Mouse (Mus musculus): ENCODE measurements around the gene Abcb6.
A peak's percentile ranks its signal among the peaks of the same experiment; 100 is the strongest.

Abcb6 gene

DNA sequence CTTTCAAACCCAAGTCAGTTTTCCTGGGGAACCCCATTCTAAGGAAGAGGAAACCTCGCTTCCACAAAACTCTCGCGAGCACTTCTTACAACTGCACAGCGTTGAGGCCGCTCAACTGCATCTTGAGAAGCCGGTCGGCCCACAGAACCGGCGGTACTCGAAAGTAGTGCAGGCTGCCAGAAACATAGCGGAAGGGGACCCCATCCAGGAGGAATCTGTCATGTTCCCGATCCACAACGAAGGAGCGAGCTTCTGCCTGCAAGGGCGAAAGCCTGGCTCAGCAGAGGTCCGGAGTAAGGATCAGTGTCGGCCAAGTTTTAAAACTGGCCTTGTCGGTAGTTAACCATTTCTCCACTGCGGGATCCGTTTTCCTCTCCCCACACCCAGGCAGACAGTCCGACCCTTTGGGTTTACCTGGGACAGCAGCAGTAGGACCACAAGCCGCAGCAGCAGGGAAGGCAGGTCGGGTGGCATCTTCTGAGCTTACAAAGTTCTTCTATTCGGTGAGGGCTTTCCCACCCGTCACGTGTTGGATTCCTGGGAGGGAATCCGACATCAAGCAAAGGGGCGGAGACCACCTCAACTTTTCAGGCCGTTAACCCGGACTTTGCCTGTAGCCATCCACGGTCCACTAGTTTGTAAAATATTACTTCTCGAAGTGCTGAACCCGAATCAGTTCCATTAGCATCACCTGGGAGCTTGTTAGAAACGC lies 28.9 kb upstream of the Abcb6 start:
- DNase-seq (ENCODE audit: low read depth in 1 of 2, low spot score in 2 of 2), result peak in 1 of 2 experiments; percentile 31

DNA sequence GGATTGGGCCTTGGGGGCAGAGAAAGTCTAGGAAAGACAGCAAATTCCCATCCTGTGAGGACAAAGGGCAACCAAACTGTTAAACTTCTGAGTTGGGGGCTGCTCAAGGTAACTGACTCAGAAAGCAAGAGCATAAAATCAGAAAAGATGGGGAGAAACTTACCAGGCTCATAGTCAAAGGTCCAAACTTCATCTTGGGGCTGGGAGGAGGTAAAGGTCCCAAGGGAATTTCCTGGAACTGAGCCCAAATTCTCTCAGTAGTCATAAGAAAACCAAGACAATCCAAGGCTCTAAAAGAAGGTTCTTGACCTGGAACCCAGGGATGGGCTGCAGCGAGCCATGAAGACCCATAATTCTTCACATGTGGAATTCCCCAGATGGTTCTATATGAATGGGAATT lies 21.0 kb upstream of the Abcb6 start:
- DNase-seq (ENCODE audit: low read depth in 1 of 2, low spot score in 2 of 2), result no peak

DNA sequence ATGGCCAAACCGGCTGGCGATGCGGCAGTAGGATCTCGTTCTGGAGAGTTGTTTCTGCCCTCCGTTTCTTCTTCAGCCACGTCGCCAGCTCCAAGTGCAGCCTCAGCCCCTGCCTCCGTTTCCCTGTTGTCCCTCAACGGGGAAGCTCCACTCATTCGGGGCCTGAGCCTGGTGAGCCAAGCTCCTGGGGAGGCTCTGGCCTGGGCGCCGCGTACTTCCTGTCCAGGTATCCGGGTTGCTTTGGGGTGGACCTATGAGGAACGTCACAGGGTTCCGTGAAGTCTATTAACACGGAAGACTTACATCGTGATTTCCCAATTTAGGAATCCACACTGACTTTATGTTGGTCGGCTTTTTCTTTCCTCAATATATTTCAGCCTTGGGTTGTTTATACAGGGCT lies 12.3 kb upstream of the Abcb6 start:
- DNase-seq (ENCODE audit: low read depth in 1 of 2, low spot score in 2 of 2), result peak in 1 of 2 experiments; percentile 37

DNA sequence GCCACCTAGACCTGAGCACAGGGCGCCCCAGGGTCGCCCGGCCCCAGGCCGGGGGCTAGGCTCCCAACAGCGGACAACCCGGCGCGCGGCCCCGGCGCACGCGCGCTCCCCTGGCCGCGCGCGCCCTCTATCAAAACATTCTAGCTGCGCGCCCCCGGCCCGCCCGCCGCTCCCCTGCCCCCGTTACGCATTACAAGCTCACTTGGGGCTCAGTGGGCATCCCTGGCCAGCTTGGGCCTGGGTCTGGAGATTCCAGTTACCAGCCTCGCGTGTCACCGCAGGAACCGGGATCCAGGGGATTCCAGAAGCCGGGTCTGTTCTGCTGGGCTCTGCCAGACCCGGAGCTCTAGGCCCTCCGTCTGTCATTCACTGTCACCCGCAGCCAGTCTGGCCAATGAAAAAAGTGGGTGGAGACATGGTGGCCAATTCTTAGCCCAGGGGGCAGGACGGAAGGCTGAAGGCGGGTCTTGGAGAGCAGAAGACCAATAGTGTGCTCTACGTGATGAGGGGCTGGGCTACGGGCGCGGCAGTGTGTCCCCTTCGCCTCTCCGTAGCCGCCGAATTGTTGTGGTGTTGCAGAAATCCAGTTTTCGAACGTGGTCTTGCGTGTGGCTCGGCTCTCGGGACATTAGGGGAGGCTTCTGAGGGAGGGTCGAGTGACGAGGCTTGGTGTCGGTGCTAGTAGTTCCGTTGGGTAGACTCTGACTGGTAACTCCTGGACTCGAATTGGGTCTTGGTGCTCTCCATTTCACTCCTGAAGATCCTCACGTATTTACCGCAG lies 11.6 kb upstream of the Abcb6 start, which contains the start of the genes Ankzf1 and Atg9a:
Gene Ankzf1, plus strand, starts transcription at position 530 of the 781 bp plus-strand sequence.
Gene Atg9a, minus strand, starts transcription at position 575 of the 781 bp plus-strand sequence.
- peak; percentile 90 to 93 for DNase-seq (ENCODE audit: low read depth in 1 of 2, low spot score in 2 of 2)

DNA sequence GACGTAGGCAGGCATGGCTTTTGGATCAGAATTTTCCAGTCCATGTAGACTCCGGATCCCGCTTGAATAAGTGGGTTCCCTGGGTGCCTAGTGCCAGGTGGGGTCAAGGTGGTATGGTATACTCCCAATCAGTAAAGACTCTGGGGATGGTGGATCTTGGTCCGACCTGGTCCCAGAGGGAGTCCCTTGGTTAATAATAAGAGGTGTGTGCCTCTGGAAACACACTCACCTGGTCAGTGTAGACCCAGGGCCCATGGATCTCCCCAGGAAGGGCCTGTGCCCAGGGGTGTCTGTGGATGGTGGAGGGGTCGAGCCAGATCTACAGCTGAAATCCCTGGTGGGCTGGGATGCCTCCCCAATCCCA lies 11.0 kb upstream of the Abcb6 start:
- DNase-seq (ENCODE audit: low read depth in 1 of 2, low spot score in 2 of 2), result no peak

DNA sequence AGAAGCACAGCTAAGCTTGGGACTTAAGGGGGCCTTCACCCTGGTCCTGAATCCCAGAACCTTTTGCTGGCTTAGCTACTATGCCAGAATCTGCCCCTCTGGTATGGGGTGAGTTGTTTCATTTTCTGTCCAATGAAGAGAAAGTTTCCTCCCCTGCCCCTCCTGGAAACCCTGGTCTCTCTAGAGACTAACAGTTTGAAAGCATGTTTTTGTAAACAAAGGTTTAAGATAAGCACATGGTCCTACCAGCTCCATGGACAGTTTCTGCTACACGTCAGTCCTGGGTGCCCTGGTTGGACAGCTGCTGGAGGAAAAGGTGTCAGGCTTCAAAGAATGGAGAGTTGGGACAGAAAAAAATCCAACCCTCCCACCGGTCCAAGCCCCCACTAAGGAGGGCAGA lies 10.4 kb upstream of the Abcb6 start:
- DNase-seq (ENCODE audit: low read depth in 1 of 2, low spot score in 2 of 2), result no peak

DNA sequence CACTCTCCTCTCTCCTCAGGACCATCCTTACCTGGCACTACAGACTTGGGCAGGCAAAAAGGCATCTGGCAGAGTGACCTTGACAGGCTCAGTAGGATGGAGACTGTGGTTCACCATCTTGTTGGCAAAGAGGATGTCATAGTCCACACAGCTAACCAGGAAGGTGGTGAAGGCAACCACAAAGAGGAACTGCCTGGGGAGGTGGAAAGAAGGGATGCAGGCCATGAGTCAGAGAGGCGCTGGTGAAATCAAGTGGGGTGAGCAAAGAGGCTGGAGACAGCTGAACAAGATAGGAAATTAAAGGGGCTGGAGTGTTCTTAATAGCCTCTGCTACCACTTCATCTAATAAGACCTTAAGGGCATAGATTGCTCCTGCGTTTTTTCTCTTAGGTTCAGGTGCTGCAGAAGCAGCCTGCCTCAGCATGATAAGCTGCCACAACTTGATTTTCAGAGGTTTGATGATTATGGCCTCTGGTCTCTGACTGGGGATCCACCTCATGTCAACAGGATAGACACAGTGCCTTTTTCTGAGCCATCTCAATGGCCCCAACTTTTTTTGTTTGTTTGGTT lies 7.8 kb upstream of the Abcb6 start:
- peak; percentile 49 to 70 for DNase-seq (ENCODE audit: low read depth in 1 of 2, low spot score in 2 of 2)

DNA sequence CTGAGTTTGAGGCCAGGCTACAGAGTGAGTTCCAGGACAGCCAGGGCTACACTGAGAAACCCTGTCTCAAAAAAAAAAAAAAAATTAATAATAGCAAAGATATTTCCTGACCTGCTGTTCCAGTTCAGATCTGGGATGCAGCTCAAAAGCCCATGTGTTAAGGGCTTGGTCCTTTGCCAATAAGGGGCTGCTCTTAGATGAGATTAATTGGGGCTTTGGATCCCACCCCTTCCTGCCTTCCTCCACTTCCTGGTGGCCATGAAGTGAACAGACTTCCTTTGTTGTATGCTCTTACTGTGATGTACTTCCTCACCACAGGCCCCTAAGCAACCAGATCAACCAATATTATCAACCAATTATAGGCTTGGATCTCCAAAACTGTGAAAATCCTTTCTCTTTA lies 6.9 kb upstream of the Abcb6 start:
- no peak for DNase-seq (ENCODE audit: low read depth in 1 of 2, low spot score in 2 of 2)

DNA sequence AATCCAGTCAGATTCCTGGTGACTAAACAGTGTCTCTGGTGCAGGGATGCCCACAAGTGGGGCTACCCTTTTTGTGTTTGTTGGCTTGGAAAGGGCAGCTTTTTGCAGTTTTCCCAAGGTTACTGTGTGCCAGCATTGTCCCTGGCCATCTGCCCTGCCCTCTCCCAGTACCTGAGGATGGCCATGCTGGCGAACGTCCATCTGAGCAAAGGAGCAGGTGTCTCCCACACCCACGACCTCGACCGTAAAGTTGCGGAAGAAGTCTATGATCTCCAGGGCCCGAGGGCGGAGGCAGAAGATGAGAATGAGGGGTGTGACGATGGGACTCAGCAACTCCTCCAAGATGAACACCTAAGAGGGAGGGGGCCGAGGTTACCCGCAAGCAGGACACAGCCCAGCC lies 5.3 kb upstream of the Abcb6 start:
- DNase-seq (ENCODE audit: low read depth in 1 of 2, low spot score in 2 of 2), result no peak

DNA sequence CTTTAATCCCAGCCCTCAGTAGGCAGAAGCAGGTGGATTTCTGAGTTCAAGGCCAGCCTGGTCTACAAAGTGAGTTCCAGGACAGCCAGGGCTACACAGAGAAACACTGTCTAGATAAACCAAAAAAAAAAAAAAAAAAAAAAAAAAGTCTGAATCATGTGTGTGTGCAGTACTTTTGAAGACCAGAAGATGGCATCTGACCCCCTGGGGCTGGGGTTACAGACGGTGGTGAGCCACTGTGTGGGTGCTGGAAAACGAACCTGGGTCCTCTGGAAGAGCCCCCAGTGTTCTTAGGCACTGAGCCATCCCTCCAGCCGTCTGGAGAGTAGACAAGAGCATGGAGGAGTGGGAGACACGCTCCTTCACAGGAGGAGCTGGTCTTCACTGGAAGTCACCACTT lies 2.0 kb upstream of the Abcb6 start:
- DNase-seq (ENCODE audit: low read depth in 1 of 2, low spot score in 2 of 2), result no peak

DNA sequence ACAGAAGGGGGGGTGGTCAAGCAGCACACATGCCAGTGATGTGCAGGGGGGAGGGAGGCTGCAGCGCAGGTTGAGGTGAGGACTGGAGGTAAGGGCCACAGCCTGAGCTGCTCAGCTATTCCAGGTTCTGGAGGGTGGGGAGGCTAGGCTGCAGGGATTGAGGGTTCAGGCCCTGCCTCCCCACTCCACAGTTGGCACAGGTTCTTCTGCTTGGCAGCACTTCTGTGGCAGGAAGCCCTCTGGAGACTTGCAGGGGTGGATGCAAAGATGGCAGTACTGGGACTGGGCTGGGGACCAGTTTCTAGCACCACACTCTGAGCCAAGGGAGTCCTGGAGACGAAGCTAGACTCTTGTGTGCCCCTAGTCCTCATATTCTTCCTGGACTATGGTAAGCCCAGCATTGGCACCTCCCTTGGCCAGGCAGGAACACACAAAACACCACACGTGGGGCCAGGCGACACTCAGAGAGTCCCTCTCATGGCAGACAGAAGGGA lies 1.2 kb upstream of the Abcb6 start:
- DNase-seq (ENCODE audit: low read depth in 1 of 2, low spot score in 2 of 2), result no peak

DNA sequence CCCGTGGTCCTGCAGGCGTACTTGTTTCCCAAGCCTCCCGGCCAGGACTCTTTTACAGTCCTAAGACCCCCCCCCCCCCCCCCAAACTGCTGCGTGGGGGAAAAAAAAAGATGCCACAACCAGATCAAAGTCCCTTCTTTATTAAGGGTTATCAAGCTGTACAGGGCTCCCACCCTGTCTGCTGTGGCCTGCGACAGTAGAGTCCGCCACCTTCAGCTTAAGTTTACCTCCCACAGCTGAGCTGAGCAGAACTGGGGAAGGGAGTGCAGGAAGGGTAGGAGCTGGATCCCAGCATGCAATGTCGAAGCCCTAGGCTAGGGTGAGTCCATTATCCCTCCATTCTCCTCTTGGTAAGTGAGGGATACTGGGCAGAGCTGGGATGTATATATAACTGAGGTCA lies 549 bp upstream of the Abcb6 start:
- no peak for DNase-seq (ENCODE audit: low read depth in 1 of 2, low spot score in 2 of 2)

DNA sequence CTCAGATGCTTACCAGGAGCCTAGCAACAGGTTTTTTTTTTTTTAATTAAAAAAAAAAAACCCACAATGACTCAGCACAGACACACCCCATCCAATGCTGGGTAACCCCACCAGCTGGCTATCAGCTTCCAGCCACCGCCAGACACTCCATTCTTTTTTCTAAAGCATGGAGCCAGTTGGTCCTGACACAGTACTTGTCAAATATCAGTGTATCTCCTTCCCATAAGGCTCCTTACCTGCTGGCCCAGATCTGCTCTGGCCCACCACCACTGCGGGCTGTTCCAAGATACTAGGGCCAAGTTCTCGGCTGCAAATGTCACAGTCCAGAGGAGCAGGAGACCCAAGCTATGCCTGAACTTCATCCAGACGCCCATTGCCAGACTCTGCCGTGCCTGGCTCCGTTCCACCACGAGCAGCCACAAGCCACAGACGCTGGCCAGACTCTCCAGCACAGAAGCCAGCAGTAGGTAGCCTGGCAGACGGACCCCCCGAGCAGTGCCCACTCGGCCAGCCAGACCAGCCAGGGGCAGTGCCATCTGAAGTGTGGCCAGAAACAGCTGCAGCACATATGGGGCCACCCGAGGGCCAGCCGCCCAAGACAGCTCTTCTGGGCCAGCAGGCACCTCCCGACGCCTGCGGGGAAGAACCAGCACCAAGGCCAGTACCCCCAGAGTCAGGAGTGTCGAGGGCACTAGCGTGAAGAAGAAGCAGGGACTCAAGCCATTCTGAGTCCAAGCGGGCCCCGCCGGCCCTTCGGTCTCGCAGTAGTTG lies 673 bp downstream of the Abcb6 start:
- DNase-seq (ENCODE audit: low read depth in 1 of 2, low spot score in 2 of 2), result no peak

DNA sequence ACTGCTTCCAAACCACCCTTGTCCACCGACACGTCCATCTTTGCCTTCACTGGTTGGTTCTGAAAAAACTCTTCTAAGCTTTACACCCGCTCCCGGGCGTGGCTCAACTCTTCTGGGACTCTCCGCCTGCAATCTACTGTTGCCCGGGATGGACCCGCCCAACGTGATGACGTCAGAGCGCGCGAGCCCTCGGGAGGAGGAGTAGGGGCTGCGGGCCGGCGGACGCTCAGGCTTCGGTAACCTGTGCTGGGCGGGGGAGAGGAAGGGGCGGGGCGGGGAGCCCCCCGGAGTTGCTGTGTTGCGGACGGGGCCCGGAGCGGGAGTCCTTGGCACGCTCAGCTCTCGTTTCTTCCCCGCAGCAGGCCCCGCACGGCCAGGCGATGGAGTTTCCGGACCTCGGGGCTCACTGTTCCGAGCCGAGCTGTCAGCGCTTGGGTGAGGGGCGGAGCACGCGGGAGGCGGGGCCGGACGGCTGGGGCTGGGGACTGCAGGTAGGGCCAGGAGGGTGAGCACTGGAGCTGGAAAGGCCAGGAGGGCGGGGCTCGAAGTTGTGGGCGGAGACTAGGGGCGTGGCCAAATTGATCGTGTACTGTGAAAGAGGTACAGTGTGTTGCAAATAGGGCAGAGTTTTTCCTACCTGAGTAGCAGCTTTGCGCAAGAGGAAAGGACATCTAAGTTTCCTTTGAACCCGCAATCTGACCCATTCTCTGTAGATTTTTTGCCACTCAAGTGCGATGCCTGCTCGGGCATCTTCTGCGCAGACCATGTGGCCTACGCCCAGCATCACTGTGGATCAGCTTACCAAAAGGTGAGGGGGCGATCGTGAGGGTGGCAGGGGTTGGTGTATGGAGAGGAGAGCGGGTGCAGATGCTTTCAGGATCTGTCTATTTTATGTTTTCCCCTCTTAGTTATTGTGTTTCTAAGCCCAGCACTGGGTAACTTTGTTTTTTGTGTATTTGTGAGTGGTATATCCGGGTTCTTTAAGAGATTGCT lies 11.4 kb downstream of the Abcb6 start, which contains the start of gene Zfand2b:
Gene Zfand2b, plus strand, starts transcription at position 175 of the 993 bp plus-strand sequence.
- DNase-seq (ENCODE audit: low read depth in 1 of 2, low spot score in 2 of 2), result peak; percentile 78 to 90

DNA sequence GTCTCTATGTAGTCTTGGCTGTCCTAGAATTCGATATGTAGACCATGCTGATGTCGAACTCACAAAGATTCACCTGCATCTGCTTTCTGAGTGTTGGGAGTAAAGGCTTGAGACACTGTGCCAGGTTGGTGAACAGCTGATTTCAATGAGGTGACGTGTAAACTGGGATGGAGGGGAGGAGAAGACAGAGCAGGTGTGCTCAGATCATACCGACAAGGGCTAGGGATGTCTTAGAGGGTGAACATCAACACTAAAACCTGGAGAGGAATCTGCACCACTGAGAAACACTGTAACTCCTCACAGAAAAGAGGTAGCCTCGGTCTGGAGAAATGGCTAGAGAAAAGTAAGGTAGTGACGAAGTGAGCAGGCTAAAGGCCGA lies 12.1 kb downstream of the Abcb6 start:
- no peak for DNase-seq (ENCODE audit: low read depth in 1 of 2, low spot score in 2 of 2)

DNA sequence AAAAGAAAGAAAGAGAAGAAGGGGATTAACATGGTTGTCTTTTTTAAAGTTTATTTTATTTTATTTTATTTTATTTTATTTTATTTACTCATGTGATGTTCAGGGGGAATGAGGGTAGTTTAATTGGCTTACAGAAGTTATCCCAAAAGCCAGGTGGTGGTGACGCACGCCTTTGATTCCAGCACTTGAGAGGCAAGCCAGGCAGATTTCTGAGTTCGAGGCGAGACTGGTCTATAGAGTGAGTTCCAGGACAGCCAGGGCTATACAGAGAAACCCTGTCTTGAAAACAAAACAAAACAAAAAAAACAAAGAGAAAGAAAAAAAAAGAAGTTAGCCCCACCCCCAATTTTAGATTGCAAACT lies 20.0 kb downstream of the Abcb6 start:
- DNase-seq (ENCODE audit: low read depth in 1 of 2, low spot score in 2 of 2), result no peak

DNA sequence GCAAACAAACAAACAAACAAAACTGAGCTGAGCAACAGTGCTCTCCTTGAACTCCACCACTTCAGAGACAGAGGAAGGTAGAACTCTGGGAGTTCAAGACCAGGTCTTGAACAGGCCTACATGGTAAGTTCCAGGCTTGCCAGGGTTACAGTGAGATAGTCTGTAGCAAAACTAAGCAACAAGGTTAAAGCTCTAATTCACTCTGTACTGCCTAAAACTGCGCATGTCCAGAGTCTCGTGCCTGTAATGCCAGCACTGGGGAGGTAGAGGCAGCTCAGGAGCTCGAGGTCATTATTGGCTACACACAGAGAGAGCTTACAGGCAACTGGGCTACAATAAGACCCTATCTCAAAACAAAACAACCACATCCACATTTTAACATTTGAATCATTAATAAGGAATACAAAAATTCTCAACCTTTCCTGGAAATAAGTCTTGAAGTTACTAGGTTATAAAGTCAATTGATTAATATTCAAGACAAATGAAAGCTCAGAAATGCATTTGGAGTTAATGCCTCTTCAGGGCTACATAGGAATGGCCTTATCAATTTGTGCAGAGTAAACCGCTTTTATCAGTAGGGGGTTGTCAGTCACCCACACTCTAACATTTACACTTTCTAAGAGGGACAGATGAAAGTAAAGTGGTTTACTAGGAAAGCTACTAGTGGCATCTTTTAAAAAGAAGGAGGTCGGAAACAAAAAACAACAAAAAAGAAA lies 20.5 kb downstream of the Abcb6 start:
- no peak for DNase-seq (ENCODE audit: low read depth in 1 of 2, low spot score in 2 of 2)

DNA sequence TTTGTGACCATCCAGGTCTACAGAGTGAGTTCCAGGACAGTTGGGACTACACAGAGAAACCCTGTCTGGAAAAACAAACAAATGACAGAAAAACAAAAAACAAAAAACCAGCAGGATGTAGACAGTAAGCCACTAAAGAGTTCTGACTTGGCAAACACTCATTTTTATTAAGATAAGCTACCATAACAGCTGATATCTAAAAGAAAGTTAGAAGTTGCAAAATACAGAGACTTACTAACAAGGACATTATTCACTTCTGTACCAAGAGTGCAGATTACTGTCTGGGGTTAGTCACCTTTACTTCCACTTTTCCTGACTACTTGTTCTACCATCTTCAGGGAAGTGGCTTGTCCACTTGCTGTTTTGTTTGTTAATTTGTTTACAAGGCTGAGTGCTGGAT lies 21.2 kb downstream of the Abcb6 start:
- DNase-seq (ENCODE audit: low read depth in 1 of 2, low spot score in 2 of 2), result no peak

DNA sequence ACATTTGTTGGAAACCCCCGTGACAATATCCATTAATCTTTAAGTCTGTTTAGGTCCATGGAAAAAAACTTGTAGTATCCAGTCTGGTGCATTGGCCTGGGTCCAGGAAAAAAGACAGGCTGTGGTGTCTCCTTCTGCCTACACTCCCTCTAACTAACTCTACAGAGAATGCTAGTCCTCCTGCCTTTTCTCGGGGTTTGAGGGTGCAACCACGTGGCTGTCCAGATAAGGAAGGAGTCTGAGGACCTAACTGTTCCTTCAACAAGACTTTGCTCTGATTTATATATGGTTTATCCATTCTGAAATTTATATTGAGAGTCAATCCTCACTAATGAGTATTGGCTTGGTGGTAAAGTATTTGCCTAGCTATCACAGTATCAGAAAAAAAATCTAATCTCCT lies 24.4 kb downstream of the Abcb6 start:
- DNase-seq (ENCODE audit: low read depth in 1 of 2, low spot score in 2 of 2), result no peak

DNA sequence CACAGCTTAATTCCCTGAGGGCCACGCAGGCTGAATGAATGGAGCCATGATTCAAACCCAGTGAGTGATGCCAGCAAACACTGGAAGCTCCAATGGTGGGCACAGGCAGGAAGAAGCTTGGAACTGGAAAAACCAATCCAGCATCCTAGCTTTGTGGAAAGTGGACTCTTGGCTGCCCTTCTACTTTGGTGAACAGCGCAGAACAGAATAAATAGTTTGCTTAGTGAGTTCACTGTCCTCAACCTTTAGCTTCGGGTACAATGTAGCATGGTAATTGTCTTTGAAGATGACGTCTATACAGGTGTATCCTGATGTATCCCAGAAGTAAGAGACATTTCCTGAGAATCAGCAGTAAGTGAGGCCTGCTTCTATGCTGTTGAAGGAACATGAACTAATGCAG lies 31.5 kb downstream of the Abcb6 start:
- DNase-seq (ENCODE audit: low read depth in 1 of 2, low spot score in 2 of 2), result no peak

Measured in monocyte, adult 2 months (primary cell).